Mouse (Mus musculus) retina, postnatal 1 day (tissue): ENCODE data around the gene Gm42957.
"Not testable (repeated sequence)": the region's sequence is repeated elsewhere in the genome, so short reads cannot be mapped to it uniquely, and the experiment has no call there.

ENCODE experiments used
- DNase-seq: peaks from one replicate; pipeline ENCODE4 v3.0.0-alpha.2; 2012

The Gm42957 gene

DNA sequence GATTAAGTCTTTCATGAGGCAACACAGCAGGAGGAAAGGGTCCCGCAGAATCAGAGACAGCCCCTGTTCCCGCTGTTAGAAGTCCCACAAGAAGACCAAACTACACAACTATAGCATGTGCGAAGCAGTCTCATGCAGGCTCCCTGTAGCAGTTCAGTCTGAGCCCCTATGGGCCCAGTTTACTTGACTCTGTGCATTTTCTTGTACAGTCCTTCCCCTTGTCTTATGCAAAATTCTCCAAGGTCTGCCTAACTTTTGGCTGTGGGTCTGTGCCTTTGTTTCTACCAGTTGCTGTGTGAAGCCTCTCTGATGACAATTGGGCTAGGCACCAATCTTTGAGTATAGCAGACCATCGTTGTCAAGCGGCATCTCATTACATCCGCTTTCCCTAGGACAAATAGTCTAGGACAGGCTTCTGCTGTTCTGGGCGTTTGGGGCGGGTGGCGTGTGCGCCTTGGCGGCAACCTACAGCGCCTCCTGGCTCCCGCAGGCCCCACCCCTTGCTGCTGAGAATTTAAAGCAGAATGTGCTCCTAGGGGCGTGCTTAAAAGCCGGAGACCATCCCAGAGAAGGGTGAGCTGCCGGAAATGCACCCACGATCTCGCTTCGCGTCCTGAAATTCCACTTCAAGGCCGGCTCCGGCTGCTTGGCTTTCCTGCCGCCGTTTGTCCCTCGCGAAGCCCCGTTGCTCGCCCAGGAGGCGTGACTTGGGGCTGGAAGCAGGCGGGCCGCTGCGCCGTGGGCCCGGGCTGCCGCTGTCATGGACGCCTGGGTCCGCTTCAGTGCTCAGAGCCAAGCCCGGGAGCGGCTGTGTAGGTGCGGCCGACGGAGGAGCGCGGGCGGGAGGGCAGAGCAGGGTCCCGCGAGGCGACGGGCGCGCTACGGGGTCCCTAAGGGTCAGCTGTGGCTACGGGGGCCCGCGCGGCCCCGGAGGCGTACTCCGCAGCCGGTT, at the start of gene Gm42957, which contains the start of gene Pex11b:
Gene Gm42957, plus strand, starts transcription at position 547 of the 952 bp plus-strand sequence.
Gene Pex11b, plus strand, starts transcription at position 449 of the 952 bp plus-strand sequence.
- peak; percentile 92 for DNase-seq

DNA sequence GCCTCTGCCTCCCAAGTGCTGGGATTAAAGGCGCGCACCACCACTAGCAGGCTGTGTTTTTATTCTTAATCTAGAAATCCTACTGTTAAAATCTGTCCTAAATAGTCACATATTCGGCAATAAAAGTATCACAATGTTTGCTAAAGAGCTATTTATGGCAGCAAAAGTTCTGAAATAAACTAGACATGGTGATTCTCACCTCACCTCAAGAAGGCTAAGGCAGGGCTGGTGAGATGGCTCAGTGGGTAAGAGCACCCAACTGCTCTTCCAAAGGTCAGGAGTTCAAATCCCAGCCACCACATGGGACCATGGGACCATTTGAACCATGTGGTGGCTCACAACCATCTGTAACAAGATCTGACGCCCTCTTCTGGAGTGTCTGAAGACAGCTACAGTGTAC, 44.6 kb upstream of the Gm42957 start:
- no peak for DNase-seq

DNA sequence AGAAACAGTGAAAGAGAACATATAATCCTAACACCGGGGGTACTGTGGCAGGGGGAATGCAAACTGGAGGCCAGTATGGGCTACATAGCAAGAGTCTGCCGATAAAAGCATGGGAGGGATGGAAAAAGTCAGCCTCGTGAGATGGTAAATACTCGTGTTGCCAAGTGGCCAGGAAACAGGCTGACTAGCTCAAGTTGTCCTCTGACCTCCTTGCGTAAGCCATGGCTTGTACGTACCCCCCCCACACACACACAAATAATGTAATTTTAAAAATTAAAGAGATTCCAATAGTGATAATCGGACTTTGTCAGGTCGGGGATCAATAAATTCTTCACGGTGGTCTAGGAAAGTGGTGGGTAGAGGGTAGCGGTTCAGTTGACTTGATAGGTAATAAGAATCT, 41.9 kb upstream of the Gm42957 start:
- DNase-seq, result peak; percentile 49

GRCm38 (mm10) chr3:96593790-96594560, 41.3 kb upstream of the Gm42957 start, which contains the start of gene Polr3gl:
Gene Polr3gl, minus strand, starts transcription at chr3:96594181.
- DNase-seq, result peak; percentile 96

DNA sequence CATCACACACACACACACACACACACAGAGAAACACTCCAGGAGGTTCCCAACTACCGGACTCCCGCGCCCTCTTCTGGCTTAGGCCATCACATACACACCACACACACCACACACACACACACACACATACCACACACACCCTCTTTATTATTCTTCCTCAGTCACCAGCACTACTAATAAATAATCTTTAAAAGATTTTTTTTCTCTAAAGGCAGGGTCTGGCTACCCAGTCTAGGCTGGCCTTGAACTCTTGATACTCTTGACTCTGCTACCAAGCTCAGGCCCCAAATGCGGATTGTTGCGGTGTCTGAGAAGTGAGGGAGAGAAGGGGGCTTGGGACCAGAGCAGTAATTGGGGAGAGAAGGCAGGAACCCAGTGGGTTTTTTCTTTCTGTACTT, 40.4 kb upstream of the Gm42957 start:
- no peak for DNase-seq

DNA sequence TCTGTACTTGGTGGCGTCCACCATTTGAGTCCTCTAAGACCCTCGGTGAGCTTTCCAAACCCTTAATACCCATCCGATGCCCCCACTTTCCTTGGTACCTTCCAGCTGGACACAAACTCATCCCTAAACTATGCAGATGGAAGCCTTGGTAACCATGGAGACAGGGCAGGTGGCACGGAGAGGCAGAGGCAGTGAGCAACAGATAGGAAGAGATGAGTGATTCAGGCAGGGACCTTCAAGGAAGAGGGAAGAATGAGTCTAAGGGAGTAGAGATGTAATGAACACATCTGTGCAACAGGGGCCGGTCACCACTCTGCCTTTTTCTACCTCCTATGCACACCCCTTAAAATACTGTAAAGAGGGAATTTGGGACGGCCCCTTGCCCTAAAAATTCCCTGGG, 39.6 kb upstream of the Gm42957 start:
- peak; percentile 76 for DNase-seq

DNA sequence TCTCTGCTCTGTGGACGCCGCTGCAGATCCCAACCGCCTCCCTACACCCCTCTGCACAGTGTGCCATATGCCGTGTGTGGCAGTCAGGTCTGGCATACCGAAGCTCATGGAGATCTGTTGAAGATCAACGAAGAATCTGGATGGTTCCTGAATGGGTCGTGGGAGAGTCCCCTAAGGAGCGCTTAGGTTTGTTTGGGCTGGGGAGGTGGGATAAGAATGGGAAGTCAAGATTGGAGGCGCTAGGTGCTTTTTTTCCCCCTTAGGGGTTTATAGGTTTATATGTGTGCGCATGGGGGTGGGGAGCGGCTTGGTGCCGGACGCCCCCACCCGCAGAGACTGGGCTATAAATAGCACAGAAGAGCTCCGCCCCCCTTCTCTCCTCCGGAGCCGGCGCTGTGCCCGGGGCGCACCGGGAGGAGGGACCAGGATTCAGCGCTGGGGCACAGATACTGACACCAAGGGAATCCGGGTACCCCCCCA, 39.0 kb upstream of the Gm42957 start, which contains the start of gene Ankrd34a:
Gene Ankrd34a, plus strand, starts transcription at position 409 of the 480 bp plus-strand sequence.
- peak; percentile 69 for DNase-seq

GRCm38 (mm10) chr3:96596855-96597254, 38.4 kb upstream of the Gm42957 start:
- peak; percentile 22 for DNase-seq

- peak; percentile 65 for DNase-seq
Measured at GRCm38 (mm10) chr3:96597435-96597891, 37.8 kb upstream of the Gm42957 start.

GRCm38 (mm10) chr3:96598156-96599068, 36.9 kb upstream of the Gm42957 start:
- DNase-seq, result peak; percentile 85

GRCm38 (mm10) chr3:96599069-96599393, 36.2 kb upstream of the Gm42957 start:
- no peak for DNase-seq

DNA sequence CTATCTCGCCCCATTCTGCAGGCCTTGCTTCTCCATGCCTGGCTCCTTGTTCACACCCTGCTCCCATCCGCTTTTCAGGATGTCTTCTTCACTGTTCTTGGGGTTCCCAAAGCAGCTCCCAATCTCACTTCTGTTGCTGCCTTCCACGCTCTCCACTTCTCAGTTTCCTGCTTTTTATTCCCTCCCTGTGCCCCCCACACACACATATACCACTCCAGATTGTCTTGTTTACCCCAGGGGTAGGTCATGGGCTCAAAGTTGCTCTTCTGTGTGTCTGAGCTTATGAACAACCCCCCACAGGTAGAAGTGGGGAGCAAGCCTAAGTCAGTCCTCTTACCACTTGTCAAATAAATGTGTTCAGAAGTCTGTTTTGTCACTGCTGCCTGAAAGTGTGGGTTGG, 35.9 kb upstream of the Gm42957 start:
- DNase-seq, result no peak

DNA sequence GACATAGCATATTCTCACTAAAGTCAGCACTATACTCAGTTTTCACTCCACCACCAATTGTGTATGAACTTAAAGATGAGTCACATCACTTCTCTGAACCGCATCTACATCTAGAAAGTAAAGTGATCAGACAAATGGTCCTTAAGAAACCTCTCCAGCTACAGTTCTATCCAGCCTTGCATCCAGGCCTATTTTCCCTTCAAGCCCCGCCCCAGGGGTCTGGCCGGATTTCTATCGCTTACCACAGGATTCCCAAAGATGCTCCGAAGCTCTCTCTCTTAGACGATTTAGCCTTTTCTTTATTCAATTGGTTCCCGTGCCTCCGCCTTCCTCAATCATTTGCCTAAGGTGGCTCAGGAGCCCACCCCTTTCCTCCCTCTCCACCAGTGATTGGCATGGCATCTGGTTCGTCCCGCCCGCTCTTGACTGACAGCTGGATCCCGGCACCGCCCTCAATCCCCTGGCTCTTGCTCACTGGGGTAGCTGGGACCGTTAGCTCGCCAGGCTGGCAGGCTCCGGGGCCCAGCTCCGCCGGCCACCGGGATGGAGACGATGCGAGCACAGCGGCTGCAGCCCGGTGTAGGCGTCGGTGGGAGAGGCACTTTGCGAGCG, 34.5 kb upstream of the Gm42957 start, which contains the start of gene Lix1l:
Gene Lix1l, plus strand, starts transcription at position 511 of the 612 bp plus-strand sequence.
- DNase-seq, result peak; percentile 98

DNA sequence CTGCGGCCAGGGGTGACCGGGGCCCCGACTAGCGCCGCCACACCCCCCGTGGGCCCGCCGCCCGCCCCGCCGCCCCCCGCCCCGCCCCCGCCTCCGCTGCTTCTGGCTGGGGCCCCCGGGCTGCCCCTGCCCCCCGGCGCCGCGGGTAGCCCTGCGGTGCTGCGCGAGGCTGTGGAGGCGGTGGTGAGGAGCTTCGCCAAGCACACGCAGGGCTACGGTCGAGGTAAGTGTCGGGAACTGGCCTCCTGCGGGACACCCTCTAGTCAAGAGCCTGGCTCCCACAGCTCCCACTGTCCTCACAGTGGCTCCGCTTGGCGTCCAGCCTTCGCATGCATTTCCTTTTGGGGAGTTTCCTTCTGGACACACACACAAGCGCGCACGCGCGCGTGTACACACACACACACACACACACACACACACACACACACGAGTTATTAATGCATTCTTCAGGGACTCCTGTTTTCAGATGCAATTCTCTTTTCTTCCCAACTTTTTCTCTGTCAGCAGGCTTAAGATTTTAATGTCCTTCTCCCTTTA, 34.0 kb upstream of the Gm42957 start:
- DNase-seq, result peak; percentile 78

DNA sequence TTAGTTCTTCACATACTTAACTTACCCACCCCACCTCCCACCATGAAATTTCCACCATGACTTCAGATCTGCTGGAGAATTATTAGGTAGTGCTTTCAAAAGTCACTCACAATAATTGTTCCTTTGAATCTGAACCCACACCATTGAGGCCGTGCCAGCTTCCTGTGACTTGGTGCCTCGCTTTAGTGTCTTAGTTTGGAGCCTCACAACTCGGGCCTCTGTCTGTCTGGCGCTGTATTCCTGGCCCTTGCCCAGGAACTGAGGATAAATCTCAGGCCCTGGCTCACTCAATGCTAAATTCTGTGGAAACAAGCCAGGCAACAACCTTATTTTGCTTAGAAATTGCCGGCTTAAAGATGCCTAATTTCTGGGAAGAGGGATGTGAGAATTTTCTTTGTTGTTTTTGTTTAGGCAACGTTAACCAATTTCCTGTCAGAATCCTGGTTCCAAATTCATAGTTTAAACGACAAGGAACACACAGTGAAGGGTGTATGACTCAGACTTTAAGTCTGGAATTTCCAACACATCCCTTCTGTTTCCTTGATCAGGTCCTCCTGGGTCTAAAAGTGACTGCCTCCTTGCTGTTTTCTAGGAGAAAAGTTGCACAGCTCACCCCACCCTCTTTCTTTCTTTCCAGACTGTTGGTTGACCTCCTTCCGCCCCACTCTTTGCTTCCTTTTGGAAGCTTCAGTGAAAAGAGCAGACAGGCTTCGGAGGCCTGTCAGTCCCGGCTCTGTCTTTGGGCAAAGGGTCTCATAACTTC, 33.2 kb upstream of the Gm42957 start:
- DNase-seq, result no peak

GRCm38 (mm10) chr3:96602704-96603084, 32.6 kb upstream of the Gm42957 start:
- DNase-seq, result no peak

- DNase-seq, result no peak
Measured at GRCm38 (mm10) chr3:96603311-96603710, 32.0 kb upstream of the Gm42957 start.

DNA sequence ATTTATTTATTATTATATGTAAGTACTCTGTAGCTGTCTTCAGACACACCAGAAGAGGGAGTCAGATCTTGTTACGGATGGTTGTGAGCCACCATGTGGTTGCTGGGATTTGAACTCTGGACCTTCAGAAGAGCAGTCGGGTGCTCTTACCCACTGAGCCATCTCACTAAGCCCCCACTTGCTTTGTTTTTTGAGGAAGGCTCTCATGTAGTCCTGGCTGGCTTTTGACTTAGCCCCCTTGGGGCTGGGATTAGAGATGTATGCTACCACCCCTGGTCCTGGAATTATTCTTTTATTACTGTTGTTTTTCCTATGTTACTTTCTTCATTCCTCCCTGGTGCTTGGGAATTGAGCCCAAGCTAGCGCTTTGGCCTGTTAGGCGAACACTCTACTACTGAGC, 29.3 kb upstream of the Gm42957 start:
- not testable (repeated sequence) for DNase-seq

- DNase-seq, result no peak
Measured at GRCm38 (mm10) chr3:96606618-96607017, 28.7 kb upstream of the Gm42957 start.

GRCm38 (mm10) chr3:96617941-96618340, 17.3 kb upstream of the Gm42957 start:
- DNase-seq, result no peak

DNA sequence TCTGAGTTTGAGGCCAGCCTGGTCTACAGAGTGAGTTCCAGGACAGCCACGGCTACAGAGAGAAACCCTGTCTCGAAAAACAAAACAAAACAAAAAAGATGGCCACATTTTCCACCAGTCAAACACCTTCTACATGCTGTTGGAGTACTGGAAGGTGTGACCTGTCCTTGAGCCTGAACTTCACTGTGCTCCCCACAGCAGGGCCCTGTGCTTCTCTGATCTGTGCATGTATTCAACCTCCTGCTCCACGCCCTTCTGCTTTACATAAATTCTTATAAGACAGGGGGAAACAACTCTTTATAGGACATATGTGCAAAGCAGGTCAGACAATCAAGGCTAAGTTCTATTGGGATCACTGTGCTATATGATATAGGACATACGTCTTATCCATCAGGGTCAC, 12.1 kb upstream of the Gm42957 start:
- DNase-seq, result no peak
